Mouse (Mus musculus) midbrain, embryonic 13.5 days (tissue): ENCODE measurements around the gene Mrpl49. TPM values are rescaled to one million over a fixed set of nuclear protein-coding genes. Genes with fewer than 3 reads are reported as not detected.

Experiments used
- ATAC-seq: fragments of 200-750 bp; cut with Nextera tagmentation; 2 replicates; pipeline ENCODE4 v1.8.0; 2017; ENCODE audit warnings: mild to moderate bottlenecking, moderate TSS enrichment, moderate library complexity
- H3K27ac ChIP-seq: fragments of 300-500 bp; sonication (generic); 2 replicates; pipeline ENCODE4 v1.5.1; 2015; ENCODE audit warnings: inconsistent platforms, mild to moderate bottlenecking, moderate library complexity
- H3K27me3 ChIP-seq: fragments of 300-500 bp; sonication (generic); 2 replicates; pipeline ENCODE4 v1.6.1; 2015; ENCODE audit warnings: mild to moderate bottlenecking, inconsistent platforms
- H3K36me3 ChIP-seq: fragments of 300-500 bp; sonication (generic); 2 replicates; pipeline ENCODE4 v1.6.1; 2015; ENCODE audit warnings: mild to moderate bottlenecking, inconsistent platforms
- H3K4me1 ChIP-seq: fragments of 300-500 bp; sonication (generic); replicated peaks from 2 replicates; pipeline ENCODE4 v1.6.1; 2015; ENCODE audit warnings: inconsistent platforms
- H3K4me2 ChIP-seq: fragments of 300-500 bp; sonication (generic); replicated peaks from 2 replicates; pipeline ENCODE4 v1.6.1; 2015; ENCODE audit warnings: moderate library complexity, mild to moderate bottlenecking, inconsistent platforms
- H3K4me3 ChIP-seq: fragments of 300-500 bp; sonication (generic); replicated peaks from 2 replicates; pipeline ENCODE4 v1.5.1; 2015; ENCODE audit warnings: mild to moderate bottlenecking, inconsistent platforms
- H3K9ac ChIP-seq: fragments of 300-500 bp; sonication (generic); replicated peaks from 2 replicates; pipeline ENCODE4 v1.6.1; 2015; ENCODE audit warnings: mild to moderate bottlenecking, inconsistent platforms
- H3K9me3 ChIP-seq: fragments of 300-500 bp; sonication (generic); 2 replicates; pipeline ENCODE4 v1.6.1; 2016; ENCODE audit warnings: mild to moderate bottlenecking, inconsistent platforms
- WGBS: fragments of 180-500 bp; shearing (Covaris S2); methylation state at CpG from one replicate; pipeline ENCODE4 v1.1.7; 2015; 5-methylcytosine and 5-hydroxymethylcytosine counted together
- polyA plus RNA-seq: library from polyadenylated mRNA; unstranded; fragments of >200 nt; fragmentation: Nextera tagmentation; extraction: Ambion mirVana; gene quantifications from 2 replicates; pipeline ENCODE4 v1.2.1, GENCODE M21; 2015

The Mrpl49 gene
- polyA plus RNA-seq, result 73.7 and 74.7 TPM in 2 replicates

- H3K27ac ChIP-seq, result peak within 1 kb of the TSS; percentile 81
- no peaks in the 10 kb centered on the region for H3K9me3 ChIP-seq
- peaks cover 43% of the 10 kb centered on the region for H3K36me3 ChIP-seq
- peak within 1 kb of the TSS; percentile 81 for H3K4me3 ChIP-seq
- no peaks in the 10 kb centered on the region for H3K27me3 ChIP-seq
- under 1% methylated on average over 63 of the region's 63 CpGs for WGBS
- peak within 1 kb of the TSS; percentile 91 for H3K9ac ChIP-seq
- peak; percentile 88 for ATAC-seq
- H3K4me1 ChIP-seq, result peaks cover 36% of the 10 kb centered on the region
- H3K4me2 ChIP-seq, result peak within 1 kb of the TSS; percentile 87
Measured at GRCm38 (mm10) chr19:6057313-6058096, at the start of gene Mrpl49, which contains the start of gene Fau. Gene Mrpl49, minus strand, starts transcription at chr19:6057785. Gene Fau, plus strand, starts transcription at chr19:6057844.

DNA sequence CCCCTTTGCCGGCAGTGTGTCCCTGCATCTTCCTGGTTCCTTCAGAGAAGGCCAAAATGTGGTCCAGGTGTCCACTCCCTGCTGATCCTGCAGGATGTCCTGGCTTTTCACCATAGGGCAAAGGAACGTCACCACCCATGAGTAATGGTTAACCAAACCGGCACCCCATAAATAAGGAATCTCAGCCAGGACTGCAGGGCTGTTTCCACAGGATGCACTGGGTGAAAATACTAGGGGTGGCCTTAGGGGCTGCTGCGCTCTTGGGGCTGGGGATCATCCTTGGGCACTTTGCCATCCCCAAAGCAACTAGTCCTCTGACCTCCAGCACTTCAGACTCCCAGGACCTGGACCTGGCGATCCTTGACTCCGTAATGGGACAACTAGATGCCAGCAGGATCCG lies 48.0 kb upstream of the Mrpl49 start, which contains the start of gene Naaladl1:
Gene Naaladl1, plus strand, starts transcription at position 197 of the 400 bp plus-strand sequence.
- ATAC-seq, result no peak
- WGBS, result 89% methylated on average over 7 of the region's 7 CpGs
- no peaks in the 10 kb centered on the region for H3K4me1 ChIP-seq

GRCm38 (mm10) chr19:6104476-6104875 lies 46.9 kb upstream of the Mrpl49 start:
- H3K27ac ChIP-seq, result no peak overlapping the region
- no peak overlapping the region for H3K4me3 ChIP-seq
- WGBS, result 75% methylated on average over 4 of the region's 4 CpGs
- no peak for ATAC-seq
- no peaks in the 10 kb centered on the region for H3K4me1 ChIP-seq
- no peak overlapping the region for H3K4me2 ChIP-seq
- H3K27me3 ChIP-seq, result no peaks in the 10 kb centered on the region
- H3K9me3 ChIP-seq, result no peaks in the 10 kb centered on the region
- H3K9ac ChIP-seq, result 0 out of 2 replicates have a peak overlapping the region, but pooled peaks have one; percentile 1
- H3K36me3 ChIP-seq, result no peaks in the 10 kb centered on the region

More for the DNA sequence above, 48.0 kb upstream of the Mrpl49 start, which contains the start of gene Naaladl1:
- Histone ChIP-seq H3K9me3 (no peaks in the 10 kb centered on the region), H3K4me2 (no peak within 1 kb of the TSS), H3K27me3 (no peaks in the 10 kb centered on the region), H3K4me3 (no peak within 1 kb of the TSS), H3K9ac (0 out of 2 replicates have a peak within 1 kb of the TSS, but pooled peaks have one; percentile 1), H3K36me3 (no peaks in the 10 kb centered on the region), H3K27ac (no peak within 1 kb of the TSS)

GRCm38 (mm10) chr19:6102169-6102853 lies 44.7 kb upstream of the Mrpl49 start:
- H3K4me3 ChIP-seq, result no peak overlapping the region
- H3K36me3 ChIP-seq, result no peaks in the 10 kb centered on the region; the same call in 1 of the 2 replicates
- no peak overlapping the region for H3K27ac ChIP-seq
- 81% methylated on average over 6 of the region's 6 CpGs for WGBS
- no peak overlapping the region for H3K9ac ChIP-seq
- ATAC-seq, result no peak
- H3K27me3 ChIP-seq, result no peaks in the 10 kb centered on the region
- no peak overlapping the region for H3K4me2 ChIP-seq
- no peaks in the 10 kb centered on the region for H3K4me1 ChIP-seq
- H3K9me3 ChIP-seq, result no peaks in the 10 kb centered on the region

DNA sequence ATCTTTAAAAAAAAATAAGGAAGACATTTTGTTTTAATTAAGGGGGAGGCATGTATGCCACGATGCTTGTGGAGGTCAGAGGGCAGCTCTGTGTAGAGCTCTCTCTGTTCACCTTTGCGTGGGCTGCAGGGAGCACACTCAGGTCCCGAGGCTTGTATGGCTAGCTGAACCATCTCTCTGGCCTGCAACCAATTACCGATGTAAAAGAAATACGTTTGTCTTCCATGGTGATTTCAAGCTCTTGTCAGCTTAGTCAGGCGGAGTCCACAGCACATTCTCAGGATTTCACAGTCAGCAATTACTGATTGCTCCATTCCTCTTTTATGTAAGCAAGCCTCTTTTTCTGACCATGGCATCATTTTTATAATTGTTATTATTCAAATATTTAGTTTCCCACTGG lies 43.6 kb upstream of the Mrpl49 start:
- Histone ChIP-seq H3K27ac (no peak overlapping the region), H3K36me3 (no peaks in the 10 kb centered on the region; the same call in 1 of the 2 replicates), H3K9ac (no peak overlapping the region), H3K4me1 (no peaks in the 10 kb centered on the region), H3K27me3 (no peaks in the 10 kb centered on the region), H3K4me3 (no peak overlapping the region), H3K4me2 (no peak overlapping the region), H3K9me3 (no peaks in the 10 kb centered on the region)
- 73% methylated on average over 6 of the region's 6 CpGs for WGBS
- ATAC-seq, result no peak

DNA sequence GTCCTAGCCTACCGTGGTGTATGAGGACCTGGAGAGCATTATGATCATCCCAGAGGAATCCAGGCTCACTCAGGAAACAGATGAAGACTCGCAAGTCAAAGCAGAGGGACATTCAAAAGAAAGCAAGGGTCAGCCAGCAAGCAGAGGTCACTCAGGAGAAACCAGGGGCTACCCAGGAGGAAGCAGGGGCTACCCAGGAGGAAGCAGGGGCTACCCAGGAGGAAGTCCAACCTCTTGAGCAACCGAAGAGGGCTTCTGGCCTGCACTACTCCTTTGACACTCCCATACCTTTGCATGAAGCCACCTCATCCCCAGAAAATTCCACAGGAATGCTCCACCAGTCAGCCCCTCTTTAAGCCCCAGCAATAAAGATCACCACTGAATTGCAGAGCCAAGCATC lies 40.3 kb upstream of the Mrpl49 start:
- Histone ChIP-seq H3K4me2 (no peak overlapping the region), H3K9ac (no peak overlapping the region), H3K27me3 (no peaks in the 10 kb centered on the region), H3K4me3 (no peak overlapping the region), H3K4me1 (no peaks in the 10 kb centered on the region), H3K27ac (no peak overlapping the region), H3K36me3 (peaks cover 5% of the 10 kb centered on the region), H3K9me3 (no peaks in the 10 kb centered on the region)
- 92% methylated on average over 3 of the region's 3 CpGs for WGBS
- ATAC-seq, result no peak

DNA sequence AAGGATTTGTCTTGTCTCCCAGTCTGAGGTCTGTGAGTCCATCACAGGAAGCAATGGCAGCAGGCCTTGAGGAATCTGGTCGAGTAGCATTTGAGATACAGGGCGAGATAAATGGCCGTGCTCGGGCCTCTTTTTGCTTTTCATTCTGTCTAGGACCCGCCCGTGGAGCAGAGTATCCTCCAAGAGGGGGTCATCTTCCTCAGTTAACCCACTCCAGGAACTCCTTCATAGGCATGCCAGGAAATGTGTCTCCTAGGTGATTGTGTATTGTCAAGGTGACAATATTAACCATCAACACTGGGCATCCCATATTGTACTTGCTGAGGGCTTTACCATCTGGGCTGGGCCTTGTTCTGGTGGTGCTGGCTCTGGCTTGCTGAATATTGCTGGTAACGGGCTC lies 36.5 kb upstream of the Mrpl49 start, which contains the start of gene AC131692.1:
Gene AC131692.1, plus strand, starts transcription at position 301 of the 400 bp plus-strand sequence.
- 96% methylated on average over 7 of the region's 7 CpGs for WGBS
- H3K4me1 ChIP-seq, result no peaks in the 10 kb centered on the region
- H3K27me3 ChIP-seq, result no peaks in the 10 kb centered on the region
- no peak for ATAC-seq
- H3K9me3 ChIP-seq, result no peaks in the 10 kb centered on the region
- H3K27ac ChIP-seq, result no peak within 1 kb of the TSS
- H3K4me3 ChIP-seq, result no peak within 1 kb of the TSS
- H3K9ac ChIP-seq, result no peak within 1 kb of the TSS
- no peak within 1 kb of the TSS for H3K4me2 ChIP-seq
- H3K36me3 ChIP-seq, result peaks cover 24% of the 10 kb centered on the region

GRCm38 (mm10) chr19:6088841-6089240 lies 31.3 kb upstream of the Mrpl49 start:
- Histone ChIP-seq H3K27me3 (no peaks in the 10 kb centered on the region), H3K4me3 (no peak overlapping the region), H3K4me1 (peaks cover 18% of the 10 kb centered on the region), H3K4me2 (no peak overlapping the region), H3K9me3 (no peaks in the 10 kb centered on the region), H3K9ac (no peak overlapping the region), H3K27ac (no peak overlapping the region), H3K36me3 (peaks cover 19% of the 10 kb centered on the region)
- ATAC-seq, result no peak
- 95% methylated on average over 13 of the region's 13 CpGs for WGBS

DNA sequence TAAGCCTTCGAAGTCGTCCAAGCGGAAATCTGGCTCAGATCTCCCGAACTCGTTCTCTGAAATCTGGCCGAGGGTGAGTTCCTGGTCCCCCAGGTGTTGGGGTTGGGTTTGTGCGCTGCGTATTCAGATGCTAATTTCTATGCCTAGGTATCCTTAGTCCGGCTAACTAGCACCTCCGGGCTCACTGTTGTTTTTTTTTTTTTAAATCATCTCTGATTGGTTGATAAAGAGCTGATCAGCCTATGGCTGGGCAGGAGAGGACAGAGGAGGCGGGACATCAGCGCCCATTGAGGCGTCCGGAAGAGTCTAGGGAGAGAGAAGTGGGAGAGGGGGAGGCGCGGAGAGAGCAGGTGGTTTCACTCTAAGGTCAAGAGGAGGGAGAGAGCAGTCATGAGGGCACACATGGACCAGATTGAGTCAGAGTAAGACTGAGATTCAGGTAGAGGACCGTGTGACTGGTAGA lies 27.9 kb upstream of the Mrpl49 start:
- no peak overlapping the region for H3K27ac ChIP-seq
- peak; percentile 72 for ATAC-seq
- peak overlapping the region; percentile 52; the same call in 1 of the 2 replicates for H3K9ac ChIP-seq
- peaks cover 28% of the 10 kb centered on the region for H3K36me3 ChIP-seq
- peaks cover 25% of the 10 kb centered on the region for H3K4me1 ChIP-seq
- H3K4me2 ChIP-seq, result peak overlapping the region; percentile 96
- no peaks in the 10 kb centered on the region for H3K27me3 ChIP-seq
- peak overlapping the region; percentile 76 for H3K4me3 ChIP-seq
- WGBS, result under 1% methylated on average over 17 of the region's 17 CpGs
- H3K9me3 ChIP-seq, result no peaks in the 10 kb centered on the region

GRCm38 (mm10) chr19:6084478-6085248 lies 27.1 kb upstream of the Mrpl49 start, which contains the start of the genes Zfpl1 and Cdca5:
Gene Zfpl1, minus strand, starts transcription at chr19:6084956.
Gene Cdca5, plus strand, starts transcription at chr19:6084983.
- peak within 1 kb of the TSS; percentile 96 for H3K4me2 ChIP-seq
- under 1% methylated on average over 58 of the region's 58 CpGs for WGBS
- H3K9me3 ChIP-seq, result no peaks in the 10 kb centered on the region
- peak within 1 kb of the TSS; percentile 76 for H3K4me3 ChIP-seq
- H3K4me1 ChIP-seq, result peaks cover 25% of the 10 kb centered on the region
- H3K27me3 ChIP-seq, result no peaks in the 10 kb centered on the region
- peaks cover 28% of the 10 kb centered on the region for H3K36me3 ChIP-seq
- H3K9ac ChIP-seq, result peak within 1 kb of the TSS; percentile 78
- peak; percentile 92 for ATAC-seq
- peak within 1 kb of the TSS; percentile 47 for H3K27ac ChIP-seq

- no peak for ATAC-seq
- no peak within 1 kb of the TSS for H3K27ac ChIP-seq
Measured at GRCm38 (mm10) chr19:6082156-6082555, 24.6 kb upstream of the Mrpl49 start, which contains the start of gene Gm28374. Gene Gm28374, minus strand, starts transcription at chr19:6082256.

More at GRCm38 (mm10) chr19:6082156-6082555, 24.6 kb upstream of the Mrpl49 start, which contains the start of gene Gm28374:
- Histone ChIP-seq H3K4me2 (no peak within 1 kb of the TSS), H3K4me1 (peaks cover 31% of the 10 kb centered on the region), H3K9ac (no peak within 1 kb of the TSS), H3K27me3 (no peaks in the 10 kb centered on the region), H3K4me3 (no peak within 1 kb of the TSS), H3K9me3 (no peaks in the 10 kb centered on the region), H3K36me3 (peaks cover 28% of the 10 kb centered on the region)
- 94% methylated on average over 9 of the region's 9 CpGs for WGBS
